Mouse (Mus musculus): Measurements from ENCODE around the gene Fancg. TPM values are rescaled to one million over a fixed set of nuclear protein-coding genes. Genes with fewer than 3 reads are reported as not detected.

Gene Fancg
- total RNA-seq, 4 experiments from 2014 or later = 1.7 to 2.8 (median 2.2) TPM

Other genes with a start within 250 kb of the Fancg start
- 10 to 100 TPM; 55.3 to 66.3 (median 58.5) TPM for gene Ccl21a, start 236.5 kb downstream of the Fancg start, total RNA-seq (2022)
- not detected for gene Fam205a1, start 156.6 kb downstream of the Fancg start, total RNA-seq (2022)
- gene Gm12394, start 153.7 kb downstream of the Fancg start, total RNA-seq (2022) = not detected
- 10 to 100 TPM in 2 of 4 experiments, 1 to 10 TPM in 2; 7.5 to 11.8 (median 10.3) TPM for gene Fam205c, start 136.3 kb downstream of the Fancg start, total RNA-seq (2022)
- gene Phf24, start 93.8 kb downstream of the Fancg start, total RNA-seq (2022) = 1 to 10 TPM; 4.3 to 9.8 (median 7.0) TPM
- 100 to 1,000 TPM in 2 of 4 experiments, 10 to 100 TPM in 2; 65.1 to 119 (median 88.0) TPM for gene Dnajb5, start 60.7 kb downstream of the Fancg start, total RNA-seq (2022)
- gene 1700022I11Rik, start 40.9 kb downstream of the Fancg start, total RNA-seq (2022) = not detected
- gene Vcp, start 10.0 kb downstream of the Fancg start, total RNA-seq (2022) = 100 to 1,000 TPM; 255 to 280 (median 263) TPM
- 10 to 100 TPM; 19.6 to 27.4 (median 23.6) TPM for gene Pigo, start 15.3 kb upstream of the Fancg start, total RNA-seq (2022)
- gene Stoml2, start 21.2 kb upstream of the Fancg start, total RNA-seq (2022) = 100 to 1,000 TPM; 104 to 110 (median 108) TPM
- 10 to 100 TPM; 25.7 to 34.1 (median 30.1) TPM for gene Fam214b, start 35.7 kb upstream of the Fancg start, total RNA-seq (2022)
- 10 to 100 TPM in 3 of 4 experiments, 1 to 10 TPM in 1; 7.7 to 11.7 (median 10.1) TPM for gene Unc13b, start 48.4 kb upstream of the Fancg start, total RNA-seq (2022)